Mouse (Mus musculus) liver, embryonic 15.5 days (tissue): ENCODE data around the gene Angel2. TPM values are rescaled to one million over a fixed set of nuclear protein-coding genes. Genes with fewer than 3 reads are reported as not detected.

Experiments
- ATAC-seq: fragments of 200-750 bp; cut with Nextera tagmentation; 2 replicates; pipeline ENCODE4 v1.8.0; 2017; ENCODE audit warnings: moderate number of reproducible peaks, mild to moderate bottlenecking, moderate library complexity; ENCODE audit not compliant: insufficient read depth
- H3K27ac ChIP-seq: fragments of 300-500 bp; sonication (generic); replicated peaks from 2 replicates; pipeline ENCODE4 v1.5.1; 2015; ENCODE audit warnings: mild to moderate bottlenecking, inconsistent platforms
- H3K27me3 ChIP-seq: fragments of 300-500 bp; sonication (generic); 2 replicates; pipeline ENCODE4 v1.6.1; 2015; ENCODE audit warnings: mild to moderate bottlenecking, inconsistent platforms
- H3K36me3 ChIP-seq: fragments of 300-500 bp; sonication (generic); replicated peaks from 2 replicates; pipeline ENCODE4 v1.6.1; 2015; ENCODE audit warnings: moderate library complexity, mild to moderate bottlenecking, inconsistent platforms
- H3K4me1 ChIP-seq: fragments of 300-500 bp; sonication (generic); replicated peaks from 2 replicates; pipeline ENCODE4 v1.6.1; 2015; ENCODE audit warnings: inconsistent platforms
- H3K4me2 ChIP-seq: fragments of 300-500 bp; sonication (generic); 2 replicates; pipeline ENCODE4 v1.6.1; 2015; ENCODE audit warnings: moderate library complexity, mild to moderate bottlenecking, inconsistent platforms
- H3K4me3 ChIP-seq: fragments of 300-500 bp; sonication (generic); replicated peaks from 2 replicates; pipeline ENCODE4 v1.5.1; 2015; ENCODE audit warnings: mild to moderate bottlenecking, inconsistent platforms
- H3K9ac ChIP-seq: fragments of 300-500 bp; sonication (generic); 2 replicates; pipeline ENCODE4 v1.6.1; 2015; ENCODE audit warnings: moderate library complexity, mild to moderate bottlenecking, inconsistent platforms
- H3K9me3 ChIP-seq: fragments of 300-500 bp; sonication (generic); replicated peaks from 2 replicates; pipeline ENCODE4 v1.6.1; 2016; ENCODE audit warnings: inconsistent platforms
- WGBS: fragments of 180-500 bp; shearing (Covaris S2); methylation state at CpG from one replicate; pipeline ENCODE4 v1.1.7; 2015; ENCODE audit warnings: mixed read lengths; ENCODE audit not compliant: insufficient replicate concordance; 5-methylcytosine and 5-hydroxymethylcytosine counted together
- polyA plus RNA-seq: library from polyadenylated mRNA; unstranded; fragments of >200 nt; fragmentation: Nextera tagmentation; extraction: Ambion mirVana; gene quantifications from 2 replicates; pipeline ENCODE4 v1.2.1, GENCODE M21; 2015

Gene Angel2
- polyA plus RNA-seq, 1 experiment from 2014 or later, result 13.4 TPM

- H3K9me3 ChIP-seq, result no peaks in the 10 kb centered on the region
- ATAC-seq, result no peak
- peaks cover 15% of the 10 kb centered on the region for H3K4me1 ChIP-seq
- no peak overlapping the region for H3K9ac ChIP-seq
- no peak overlapping the region for H3K4me3 ChIP-seq
- no peak overlapping the region for H3K27ac ChIP-seq
- no peaks in the 10 kb centered on the region for H3K36me3 ChIP-seq
- H3K4me2 ChIP-seq, result no peak overlapping the region
- 47% methylated on average over 1 of the region's 1 CpGs for WGBS
- peaks cover 63% of the 10 kb centered on the region for H3K27me3 ChIP-seq
Observed at GRCm38 (mm10) chr1:190980470-190980869, 55.6 kb downstream of the Angel2 start.

- Histone ChIP-seq H3K27ac (no peak overlapping the region), H3K4me2 (no peak overlapping the region), H3K9ac (no peak overlapping the region), H3K36me3 (no peaks in the 10 kb centered on the region), H3K4me3 (no peak overlapping the region), H3K27me3 (peaks cover 54% of the 10 kb centered on the region), H3K4me1 (peaks cover 15% of the 10 kb centered on the region), H3K9me3 (no peaks in the 10 kb centered on the region)
- ATAC-seq, result no peak
- WGBS, result 54% methylated on average over 4 of the region's 4 CpGs
Observed at GRCm38 (mm10) chr1:190981412-190981811, 56.5 kb downstream of the Angel2 start.

GRCm38 (mm10) chr1:190989437-190990082 lies 64.6 kb downstream of the Angel2 start:
- Histone ChIP-seq H3K9ac (no peak overlapping the region), H3K27ac (no peak overlapping the region), H3K9me3 (no peaks in the 10 kb centered on the region), H3K4me2 (no peak overlapping the region), H3K27me3 (no peaks in the 10 kb centered on the region), H3K36me3 (no peaks in the 10 kb centered on the region), H3K4me1 (no peaks in the 10 kb centered on the region), H3K4me3 (no peak overlapping the region)
- no peak for ATAC-seq
- WGBS, result 61% methylated on average over 9 of the region's 9 CpGs

GRCm38 (mm10) chr1:190995548-190995947 lies 70.6 kb downstream of the Angel2 start:
- WGBS, result 62% methylated on average over 7 of the region's 7 CpGs
- Histone ChIP-seq H3K36me3 (no peaks in the 10 kb centered on the region), H3K4me2 (no peak overlapping the region), H3K9me3 (no peaks in the 10 kb centered on the region), H3K9ac (no peak overlapping the region), H3K27ac (no peak overlapping the region), H3K27me3 (no peaks in the 10 kb centered on the region), H3K4me3 (no peak overlapping the region), H3K4me1 (no peaks in the 10 kb centered on the region)
- ATAC-seq, result no peak

- Histone ChIP-seq H3K4me3 (no peak overlapping the region), H3K9me3 (no peaks in the 10 kb centered on the region), H3K36me3 (no peaks in the 10 kb centered on the region), H3K27me3 (no peaks in the 10 kb centered on the region), H3K27ac (no peak overlapping the region), H3K9ac (no peak overlapping the region), H3K4me2 (no peak overlapping the region), H3K4me1 (no peaks in the 10 kb centered on the region)
- no peak for ATAC-seq
- WGBS, result 42% methylated on average over 6 of the region's 6 CpGs
Observed at GRCm38 (mm10) chr1:190996346-190996877, 71.5 kb downstream of the Angel2 start.

Other genes with a start within 250 kb of the Angel2 start
- 3.4 and 3.5 TPM in 2 replicates for gene Rps6kc1, start 13.3 kb upstream of the Angel2 start, polyA plus RNA-seq
- gene Vash2, start 54.2 kb downstream of the Angel2 start, polyA plus RNA-seq, result 0.88 and 1.2 TPM in 2 replicates
- 2.5 and 3.4 TPM in 2 replicates for gene Flvcr1, start 101.0 kb downstream of the Angel2 start, polyA plus RNA-seq
- gene Spata45, start 111.5 kb downstream of the Angel2 start, polyA plus RNA-seq, result not detected in 2 replicates
- 5.6 and 6.7 TPM in 2 replicates for gene Tatdn3, start 137.8 kb downstream of the Angel2 start, polyA plus RNA-seq
- 14.3 and 14.6 TPM in 2 replicates for gene Nsl1, start 137.9 kb downstream of the Angel2 start, polyA plus RNA-seq
- 1.9 and 2.0 TPM in 2 replicates for gene Batf3, start 172.7 kb downstream of the Angel2 start, polyA plus RNA-seq
- gene Fam71a, start 239.7 kb downstream of the Angel2 start, polyA plus RNA-seq, result not detected in 2 replicates